Mouse (Mus musculus): ENCODE data around the gene Zfyve28. TPM values are rescaled to one million over a fixed set of nuclear protein-coding genes. Genes with fewer than 3 reads are reported as not detected.
A peak's percentile ranks its signal among the peaks of the same experiment; 100 is the strongest.

Gene Zfyve28
- total and polyA plus RNA-seq, 2 experiments from 2014 or later = 3.0 to 10.0 TPM

DNA sequence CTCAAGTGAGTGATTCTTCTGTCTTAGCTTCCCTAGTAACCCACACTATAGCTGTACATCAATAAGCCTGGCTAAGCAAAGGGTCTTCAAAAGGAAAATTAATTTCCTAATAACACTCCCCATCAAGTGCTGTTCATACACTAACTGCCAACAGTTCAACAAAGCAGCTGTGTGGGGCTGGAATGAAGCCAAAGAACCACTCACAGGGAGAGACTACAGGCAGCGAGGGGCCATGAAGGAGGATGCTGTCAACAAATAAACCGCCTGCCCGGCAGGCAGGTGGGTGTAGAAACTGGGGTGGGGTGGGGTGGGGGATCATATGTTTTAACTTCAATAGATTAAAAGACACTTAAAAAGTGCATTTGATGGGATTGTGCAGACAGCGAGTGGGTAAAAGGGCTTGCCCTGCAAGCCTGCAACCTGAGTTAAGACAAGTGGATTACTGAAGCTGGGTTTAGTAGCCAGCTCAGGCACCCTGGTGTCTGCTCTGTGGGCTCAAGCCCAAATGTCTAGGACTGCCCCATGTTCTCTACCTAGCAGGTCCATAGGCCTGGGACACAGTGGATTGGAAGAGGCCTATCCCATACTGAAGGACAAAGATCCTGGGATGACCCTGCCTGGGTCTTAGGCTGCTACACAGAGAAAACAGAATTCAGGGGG, 35.8 kb downstream of the Zfyve28 start:
- Histone ChIP-seq H3K9ac (replicated peaks; ENCODE audit: low read length, poor library complexity, severe bottlenecking) (no peak overlapping the region), H3K4me1 (ENCODE audit: insufficient read depth, low read length) (peaks cover 6% of the 10 kb centered on the region), H3K27ac (ENCODE audit: low read depth, low read length) (peak overlapping the region; percentile 57; the same call in 1 of the 2 replicates), H3K27me3 (ENCODE audit: insufficient read depth, low read length) (no peaks in the 10 kb centered on the region), H3K4me3 (ENCODE audit: low read depth, low read length) (no peak overlapping the region), H3K9me3 (ENCODE audit: low read length) (no peaks in the 10 kb centered on the region), H3K36me3 (ENCODE audit: insufficient read depth, low read length) (no peaks in the 10 kb centered on the region), H3K4me2 (ENCODE audit: low read depth, low read length, poor library complexity, severe bottlenecking) (no peak overlapping the region)
- no peak for TF ChIP-seq CTCF (IDR thresholded peaks at IDR 0.05)
- DNase-seq (ENCODE audit: low spot score) (peak; percentile 87), ATAC-seq (ENCODE audit: low FRiP score) (no peak)
- 32% methylated on average over 4 of the region's 4 CpGs for WGBS

DNA sequence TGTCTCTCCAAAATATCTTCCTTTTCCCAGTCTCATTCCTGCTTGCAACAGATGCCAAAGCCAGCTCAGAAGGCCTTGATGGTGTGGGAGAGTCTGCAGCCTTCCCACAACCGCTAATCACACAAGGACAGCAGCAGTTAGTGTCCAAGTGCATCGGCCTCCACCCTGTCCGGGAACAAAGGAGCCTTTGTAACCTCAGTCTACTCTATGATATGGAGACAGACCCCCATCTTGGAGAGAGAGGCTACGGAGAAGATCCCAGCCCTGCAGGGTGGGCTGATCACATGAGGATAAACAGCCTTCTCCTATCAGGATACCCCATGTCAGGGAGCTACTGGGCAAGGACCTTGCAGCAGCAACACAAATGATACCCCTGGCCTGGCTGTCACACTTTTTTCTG, 36.5 kb downstream of the Zfyve28 start:
- no peaks in the 10 kb centered on the region for H3K27me3 ChIP-seq (ENCODE audit: insufficient read depth, low read length)
- H3K9me3 ChIP-seq (ENCODE audit: low read length) = no peaks in the 10 kb centered on the region
- no peak for ATAC-seq (ENCODE audit: low FRiP score)
- no peak for TF ChIP-seq CTCF (IDR thresholded peaks at IDR 0.05)
- H3K27ac ChIP-seq (ENCODE audit: low read depth, low read length) = no peak overlapping the region
- 38% methylated on average over 4 of the region's 4 CpGs for WGBS
- DNase-seq (ENCODE audit: low spot score) = peak; percentile 38
- no peaks in the 10 kb centered on the region for H3K36me3 ChIP-seq (ENCODE audit: insufficient read depth, low read length)
- no peak overlapping the region for H3K9ac ChIP-seq (replicated peaks; ENCODE audit: low read length, poor library complexity, severe bottlenecking)
- no peak overlapping the region for H3K4me3 ChIP-seq (ENCODE audit: low read depth, low read length)
- no peak overlapping the region for H3K4me2 ChIP-seq (ENCODE audit: low read depth, low read length, poor library complexity, severe bottlenecking)
- peaks cover 6% of the 10 kb centered on the region for H3K4me1 ChIP-seq (ENCODE audit: insufficient read depth, low read length)

DNA sequence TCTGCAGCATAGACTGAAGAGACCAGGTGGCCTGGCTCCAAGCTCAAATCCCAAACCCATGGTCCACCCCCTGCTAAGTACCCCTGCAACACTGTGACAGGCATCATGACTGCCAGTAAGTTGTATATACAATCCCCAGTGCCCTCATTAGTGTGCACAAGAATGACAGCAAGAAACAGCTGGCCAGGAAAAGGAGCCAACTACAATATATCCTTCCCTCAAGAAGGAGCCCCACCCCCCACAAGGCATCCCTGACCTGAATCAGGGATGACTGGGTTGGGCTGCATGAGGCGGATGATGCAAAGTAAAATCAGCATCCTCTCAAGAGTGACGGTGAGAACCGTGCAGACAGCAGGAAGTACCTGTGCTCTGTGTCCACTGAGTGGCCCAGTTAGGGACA, 38.2 kb downstream of the Zfyve28 start:
- no peak for TF ChIP-seq CTCF (IDR thresholded peaks at IDR 0.05)
- Histone ChIP-seq H3K4me3 (ENCODE audit: low read depth, low read length) (no peak overlapping the region), H3K27ac (ENCODE audit: low read depth, low read length) (no peak overlapping the region), H3K36me3 (ENCODE audit: insufficient read depth, low read length) (no peaks in the 10 kb centered on the region), H3K27me3 (ENCODE audit: insufficient read depth, low read length) (no peaks in the 10 kb centered on the region), H3K4me2 (ENCODE audit: low read depth, low read length, poor library complexity, severe bottlenecking) (no peak overlapping the region), H3K9ac (replicated peaks; ENCODE audit: low read length, poor library complexity, severe bottlenecking) (no peak overlapping the region), H3K4me1 (ENCODE audit: insufficient read depth, low read length) (peaks cover 6% of the 10 kb centered on the region), H3K9me3 (ENCODE audit: low read length) (no peaks in the 10 kb centered on the region)
- DNase-seq (ENCODE audit: low spot score) = peak; percentile 28
- no peak for ATAC-seq (ENCODE audit: low FRiP score)
- 59% methylated on average over 3 of the region's 3 CpGs for WGBS

DNA sequence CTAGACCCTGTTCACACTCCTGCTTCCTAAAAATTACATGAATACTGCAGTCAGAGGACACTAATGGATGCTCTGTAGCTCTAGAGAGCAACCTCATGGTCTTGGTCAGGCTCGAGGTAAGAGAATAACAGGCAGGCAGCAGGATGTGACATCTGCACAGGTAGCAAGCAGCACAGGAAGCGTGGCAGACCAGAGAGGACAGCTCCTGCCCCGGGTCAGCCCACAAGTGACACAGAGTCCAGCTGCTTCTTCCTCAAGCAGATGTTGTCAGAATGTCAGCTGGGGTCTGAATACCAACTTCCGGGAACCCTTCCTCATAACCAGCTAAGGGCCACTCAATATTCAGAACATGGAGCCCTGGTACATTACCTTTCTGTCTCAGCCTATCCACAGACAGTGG, 39.1 kb downstream of the Zfyve28 start:
- ATAC-seq (ENCODE audit: low FRiP score) (no peak), DNase-seq (ENCODE audit: low spot score) (no peak)
- Histone ChIP-seq H3K4me2 (ENCODE audit: low read depth, low read length, poor library complexity, severe bottlenecking) (no peak overlapping the region), H3K36me3 (ENCODE audit: insufficient read depth, low read length) (no peaks in the 10 kb centered on the region), H3K4me3 (ENCODE audit: low read depth, low read length) (no peak overlapping the region), H3K9me3 (ENCODE audit: low read length) (no peaks in the 10 kb centered on the region), H3K4me1 (ENCODE audit: insufficient read depth, low read length) (peaks cover 6% of the 10 kb centered on the region), H3K27me3 (ENCODE audit: insufficient read depth, low read length) (no peaks in the 10 kb centered on the region), H3K27ac (ENCODE audit: low read depth, low read length) (no peak overlapping the region), H3K9ac (replicated peaks; ENCODE audit: low read length, poor library complexity, severe bottlenecking) (no peak overlapping the region)
- WGBS = 91% methylated on average over 4 of the region's 4 CpGs
- no peak for TF ChIP-seq CTCF (IDR thresholded peaks at IDR 0.05)

DNA sequence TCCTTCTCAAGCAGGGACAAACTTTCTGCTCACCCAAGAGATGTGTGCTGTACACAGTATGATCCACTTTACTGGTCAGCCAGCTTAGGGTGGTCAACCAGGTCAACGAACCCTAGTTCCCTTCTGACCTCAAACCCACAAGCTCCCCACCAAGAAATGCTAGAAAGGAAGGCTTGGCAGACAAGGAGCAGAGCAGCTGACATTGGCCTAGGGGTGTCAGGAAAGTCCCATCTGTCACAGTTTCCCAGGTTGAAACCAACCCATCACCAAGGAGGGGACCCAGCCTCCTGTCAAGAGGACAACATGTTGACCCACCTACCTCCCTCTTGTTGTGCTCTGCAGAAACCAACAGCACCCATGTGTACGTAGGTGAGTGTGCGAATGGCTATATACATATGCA, 41.8 kb downstream of the Zfyve28 start:
- no peaks in the 10 kb centered on the region; the same call in 1 of the 2 replicates for H3K36me3 ChIP-seq (ENCODE audit: insufficient read depth, low read length)
- no peaks in the 10 kb centered on the region for H3K27me3 ChIP-seq (ENCODE audit: insufficient read depth, low read length)
- 90% methylated on average over 3 of the region's 3 CpGs for WGBS
- peaks cover 14% of the 10 kb centered on the region for H3K4me1 ChIP-seq (ENCODE audit: insufficient read depth, low read length)
- no peak overlapping the region for H3K4me3 ChIP-seq (ENCODE audit: low read depth, low read length)
- no peak overlapping the region for H3K4me2 ChIP-seq (ENCODE audit: low read depth, low read length, poor library complexity, severe bottlenecking)
- no peaks in the 10 kb centered on the region for H3K9me3 ChIP-seq (ENCODE audit: low read length)
- ATAC-seq (ENCODE audit: low FRiP score) (no peak), DNase-seq (ENCODE audit: low spot score) (no peak)
- TF ChIP-seq CTCF (IDR thresholded peaks at IDR 0.05) = no peak
- no peak overlapping the region for H3K9ac ChIP-seq (replicated peaks; ENCODE audit: low read length, poor library complexity, severe bottlenecking)
- H3K27ac ChIP-seq (ENCODE audit: low read depth, low read length) = no peak overlapping the region

DNA sequence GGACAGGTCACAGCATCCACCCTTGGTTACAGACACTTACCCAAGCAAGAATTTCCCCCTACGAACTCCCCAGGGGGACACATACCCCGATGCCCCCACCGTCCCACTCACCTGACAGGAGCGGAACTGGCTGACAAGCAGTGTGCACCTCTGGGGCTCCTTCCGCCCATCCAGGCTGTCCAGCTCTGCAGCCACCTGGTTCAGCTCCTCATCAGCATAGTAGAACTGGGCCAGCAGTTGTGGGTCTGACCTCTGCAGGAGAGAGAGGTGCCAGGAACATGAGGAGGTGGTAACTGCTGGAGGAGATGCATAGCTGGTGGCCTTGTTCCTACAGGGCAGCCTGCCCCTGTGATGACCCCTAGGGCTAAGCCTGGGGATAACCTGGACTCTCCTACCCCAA, 45.2 kb downstream of the Zfyve28 start:
- ATAC-seq (ENCODE audit: low FRiP score) = no peak
- H3K27ac ChIP-seq (ENCODE audit: low read depth, low read length) = no peak overlapping the region; the same call in 1 of the 2 replicates
- no peak overlapping the region for H3K9ac ChIP-seq (replicated peaks; ENCODE audit: low read length, poor library complexity, severe bottlenecking)
- peaks cover 14% of the 10 kb centered on the region for H3K4me1 ChIP-seq (ENCODE audit: insufficient read depth, low read length)
- H3K9me3 ChIP-seq (ENCODE audit: low read length) = no peaks in the 10 kb centered on the region
- no peaks in the 10 kb centered on the region; the same call in 1 of the 2 replicates for H3K36me3 ChIP-seq (ENCODE audit: insufficient read depth, low read length)
- 88% methylated on average over 5 of the region's 5 CpGs for WGBS
- H3K4me3 ChIP-seq (ENCODE audit: low read depth, low read length) = no peak overlapping the region
- no peak for DNase-seq (ENCODE audit: low spot score)
- no peak for TF ChIP-seq CTCF (IDR thresholded peaks at IDR 0.05)
- H3K4me2 ChIP-seq (ENCODE audit: low read depth, low read length, poor library complexity, severe bottlenecking) = no peak overlapping the region
- H3K27me3 ChIP-seq (ENCODE audit: insufficient read depth, low read length) = no peaks in the 10 kb centered on the region

Data from midbrain, postnatal 0 days (tissue).